Mouse (Mus musculus): ENCODE data around the gene Tab3.

Gene Tab3

DNA sequence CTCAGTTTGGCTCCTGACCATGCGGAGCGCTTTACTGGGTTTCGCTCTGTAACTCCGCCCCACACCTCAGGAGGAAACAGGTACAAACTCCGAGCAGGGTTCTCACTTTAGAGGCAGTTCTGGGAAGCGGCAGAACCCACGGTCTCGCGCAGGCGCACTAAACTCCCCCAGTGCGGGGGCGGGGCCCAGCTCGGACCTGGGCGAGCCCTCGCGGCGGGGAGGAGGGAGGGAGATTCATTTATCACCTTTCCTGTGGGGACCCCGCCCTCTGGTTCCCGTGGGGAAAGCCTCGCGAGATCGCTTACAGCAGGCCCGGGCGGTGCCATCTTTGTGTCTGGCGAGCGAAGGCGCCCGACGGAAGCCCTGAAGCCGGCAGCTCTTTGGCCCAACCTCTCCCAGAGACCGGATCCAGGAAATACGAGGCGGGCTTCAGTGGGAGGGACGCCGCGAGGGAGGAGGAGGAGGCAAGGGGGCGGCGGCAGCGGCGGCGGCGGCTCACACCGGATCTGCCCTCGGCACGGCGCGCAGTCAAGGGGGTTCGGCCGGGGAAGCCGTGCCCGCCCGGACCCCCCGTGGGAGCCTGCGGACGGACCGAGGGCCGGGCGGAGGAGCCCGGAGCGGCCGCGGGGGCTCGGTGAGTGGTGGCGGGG is at the start of gene Tab3:
Gene Tab3 (plus strand): TSS at position 491 of the 650 bp plus-strand sequence.
- DNase-seq (ENCODE audit: low spot score) = peak; percentile 91

DNA sequence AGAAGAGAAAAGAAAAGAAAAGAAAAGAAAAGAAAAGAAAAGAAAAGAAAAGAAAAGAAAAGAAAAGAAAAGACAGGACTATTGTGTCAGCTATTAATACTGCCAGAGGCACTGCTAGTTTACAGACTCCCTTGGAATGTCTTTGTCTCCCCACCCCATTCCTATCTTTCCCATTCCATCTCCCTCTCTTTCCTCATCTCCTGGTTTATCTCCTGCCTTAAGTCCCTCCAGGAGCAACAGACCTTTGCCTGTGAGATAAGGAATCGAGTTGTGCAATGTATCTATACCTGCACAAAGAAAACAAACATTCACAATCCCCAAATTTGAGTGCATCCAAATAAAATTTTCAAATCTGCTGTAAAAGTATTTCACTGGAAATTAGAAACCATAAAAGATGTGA is 48.3 kb upstream of the Tab3 start:
- DNase-seq (ENCODE audit: low spot score) = no peak

DNA sequence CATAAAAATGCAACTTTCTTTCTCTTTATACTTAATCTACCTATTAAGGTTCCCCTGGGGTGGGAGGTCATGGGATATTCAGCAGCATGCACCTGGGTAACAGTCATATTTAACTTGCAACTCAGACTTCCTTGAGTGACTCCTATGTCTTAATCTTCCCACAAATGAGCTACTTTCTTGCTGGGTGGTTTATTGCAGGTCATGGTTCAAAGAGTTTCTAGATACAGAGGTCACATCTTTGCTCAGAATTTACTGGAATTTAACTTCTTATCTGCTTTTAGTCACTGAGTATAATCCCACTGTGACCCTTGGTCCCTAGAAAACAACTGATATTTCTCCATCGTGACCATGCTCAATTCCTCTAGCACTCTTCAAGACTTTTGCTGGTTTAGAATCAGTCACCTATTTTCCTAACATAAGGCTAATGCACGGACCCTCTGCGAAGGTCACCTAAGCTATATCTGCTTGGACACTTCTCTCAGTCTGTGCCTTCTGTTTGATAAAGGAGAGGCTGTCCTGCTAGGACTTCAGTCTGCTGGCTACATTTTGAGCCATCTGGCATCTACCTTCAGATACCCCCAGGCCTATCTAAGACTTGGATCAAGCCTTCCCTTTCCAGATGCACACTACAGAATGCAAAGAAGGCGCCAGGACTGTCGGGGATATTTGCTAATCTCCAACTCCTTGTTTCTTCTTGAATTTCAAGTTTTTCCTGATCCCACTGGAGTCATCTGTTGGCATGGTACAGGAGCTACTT is 47.4 kb upstream of the Tab3 start:
- no peak for DNase-seq (ENCODE audit: low spot score)

DNA sequence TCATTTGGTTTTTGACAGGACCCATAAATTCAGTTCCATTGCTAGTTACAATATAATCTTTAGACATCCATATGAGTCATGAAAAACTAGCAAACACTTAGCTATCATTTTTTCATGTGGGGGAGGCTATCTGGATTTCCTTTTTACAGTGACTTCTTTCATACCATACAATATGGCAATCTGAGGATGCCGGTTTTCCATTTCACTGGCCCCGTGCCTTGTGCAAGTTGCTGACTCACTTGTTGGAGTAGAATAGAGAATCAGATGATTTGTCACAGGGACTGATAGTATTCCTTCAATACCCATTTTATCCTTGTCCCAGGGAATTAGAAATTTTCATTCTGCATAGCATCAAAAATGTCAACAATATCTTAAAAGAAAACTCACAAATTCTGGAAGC is 14.9 kb upstream of the Tab3 start:
- no peak for DNase-seq (ENCODE audit: low spot score)

DNA sequence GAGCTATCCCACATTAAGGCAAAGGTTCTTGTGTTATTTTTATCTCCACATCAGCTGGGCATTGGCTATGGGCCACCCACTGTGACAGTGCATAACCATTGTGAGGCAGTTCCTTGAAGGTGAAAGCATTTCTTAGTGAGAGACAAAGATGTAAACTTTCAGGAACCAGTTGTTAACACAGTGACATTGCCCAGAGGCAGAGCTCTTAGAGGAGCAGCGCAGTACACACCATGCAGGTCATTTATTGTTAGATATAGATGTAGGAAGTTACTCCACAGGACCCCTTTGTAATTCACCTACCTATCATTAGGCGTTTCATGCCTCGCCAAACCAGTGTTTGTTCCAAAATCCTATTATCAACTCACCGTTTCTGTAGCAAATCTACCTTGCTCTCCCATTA is 7.6 kb upstream of the Tab3 start:
- DNase-seq (ENCODE audit: low spot score) = no peak

DNA sequence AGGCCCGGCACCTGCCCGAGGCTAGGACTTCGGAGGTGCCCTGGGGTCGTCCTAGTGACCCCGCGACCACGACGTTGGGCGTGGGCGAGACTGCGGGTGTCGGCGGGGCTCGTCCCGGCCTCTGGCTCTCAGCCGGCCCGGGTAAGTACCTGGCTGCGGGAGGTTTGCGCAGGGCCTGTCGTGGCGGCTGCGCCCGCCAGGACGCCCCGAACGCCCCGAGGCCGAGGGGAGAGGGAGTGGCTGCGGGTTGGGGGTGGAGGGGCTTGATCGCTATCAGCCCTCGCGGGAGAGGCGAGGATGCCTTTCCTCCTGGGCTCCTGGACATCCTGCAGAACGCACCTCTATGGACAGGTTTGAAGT is 340 bp downstream of the Tab3 start:
- DNase-seq (ENCODE audit: low spot score) = no peak

DNA sequence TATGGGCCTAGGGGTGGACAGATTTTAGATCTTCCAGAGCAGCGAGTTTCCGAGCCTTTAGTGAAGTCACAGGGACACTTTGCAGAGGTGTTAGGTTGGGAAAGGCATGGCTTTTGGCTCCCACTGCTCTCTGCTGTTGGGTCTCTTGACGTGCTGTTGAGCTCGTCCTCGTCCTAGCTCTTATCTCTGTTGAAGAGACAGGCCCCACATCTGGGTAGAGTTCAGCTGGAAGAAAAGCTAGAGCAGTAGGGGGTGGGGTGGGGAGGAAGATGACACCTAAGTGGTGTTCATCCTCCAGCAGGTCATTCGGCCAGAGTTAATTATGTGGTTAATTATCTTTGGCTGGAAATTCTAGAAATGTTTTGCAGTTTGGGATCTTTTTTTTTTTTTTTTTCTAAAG is 2.5 kb downstream of the Tab3 start:
- peak; percentile 54 for DNase-seq (ENCODE audit: low spot score)

DNA sequence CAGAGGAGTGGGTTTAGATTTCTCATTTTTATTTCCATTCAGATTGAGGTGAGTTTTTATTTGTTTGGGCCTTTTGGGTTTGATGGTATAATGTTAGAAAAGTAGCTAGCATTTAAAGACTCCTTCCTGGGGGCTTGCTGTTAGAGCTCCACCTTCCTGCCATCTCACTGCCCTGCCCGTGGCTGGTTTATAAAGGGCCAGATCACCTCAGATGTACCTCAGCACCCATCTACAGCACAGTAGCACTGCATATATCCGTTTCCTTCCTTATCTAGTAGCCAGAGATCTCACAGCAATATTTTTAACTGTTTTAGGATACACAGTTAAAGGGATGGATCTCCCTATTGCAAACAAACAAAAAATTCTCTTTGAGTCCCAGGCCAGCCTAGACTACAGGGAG is 6.9 kb downstream of the Tab3 start:
- no peak for DNase-seq (ENCODE audit: low spot score)

DNA sequence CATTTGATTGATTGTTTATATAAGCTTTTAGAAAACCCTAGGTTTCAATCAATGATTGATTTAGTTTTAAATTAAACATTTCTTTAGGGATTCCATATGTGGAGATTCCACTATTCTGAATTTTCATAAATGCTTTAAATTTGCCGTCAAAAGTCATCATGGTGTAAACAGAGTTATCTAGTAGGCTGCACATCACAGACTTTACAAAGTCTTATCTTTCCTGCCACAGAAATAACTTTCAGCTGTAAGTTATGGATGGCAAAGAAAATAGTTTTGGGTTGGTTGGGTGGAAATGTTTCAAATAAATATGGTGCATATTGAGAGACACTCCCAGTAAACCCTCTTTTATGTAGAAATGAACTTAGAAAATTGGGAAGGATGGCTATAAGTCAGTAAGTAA is 8.7 kb downstream of the Tab3 start:
- DNase-seq (ENCODE audit: low spot score) = no peak

DNA sequence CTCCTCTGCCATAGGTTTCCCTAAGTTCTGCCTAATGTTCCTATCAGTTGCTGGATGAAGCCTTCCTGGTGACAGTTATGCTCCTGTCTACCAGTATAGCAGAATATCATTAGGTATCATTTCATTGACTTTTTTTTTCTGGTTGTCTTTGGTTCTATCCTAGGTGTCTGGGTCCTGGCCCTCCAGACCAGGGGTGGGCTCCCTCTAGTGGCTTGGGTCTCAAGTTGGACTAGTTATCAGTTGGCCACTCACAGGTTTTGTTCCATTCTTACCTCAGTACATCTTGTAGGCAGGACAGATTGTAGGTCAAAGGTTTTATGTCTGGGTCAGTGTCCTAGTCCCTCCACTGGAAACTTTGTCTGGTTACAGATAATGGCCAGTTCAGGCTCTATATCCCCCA is 11.8 kb downstream of the Tab3 start:
- DNase-seq (ENCODE audit: low spot score) = no peak

DNA sequence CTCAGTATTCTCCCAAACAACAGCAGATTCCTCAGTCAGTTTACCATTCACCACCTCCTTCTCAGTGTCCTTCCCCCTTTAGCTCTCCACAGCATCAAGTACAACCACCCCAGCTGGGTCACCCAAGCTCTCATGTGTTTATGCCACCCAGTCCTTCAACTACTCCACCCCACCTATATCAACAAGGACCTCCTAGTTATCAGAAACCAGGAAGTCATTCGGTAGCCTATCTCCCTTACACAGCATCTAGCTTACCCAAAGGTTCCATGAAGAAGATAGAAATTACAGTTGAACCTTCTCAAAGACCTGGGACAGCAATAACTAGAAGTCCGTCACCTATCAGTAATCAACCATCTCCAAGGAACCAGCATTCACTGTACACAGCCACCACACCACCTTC is 40.9 kb downstream of the Tab3 start:
- peak; percentile 63 for DNase-seq (ENCODE audit: low spot score)

DNA sequence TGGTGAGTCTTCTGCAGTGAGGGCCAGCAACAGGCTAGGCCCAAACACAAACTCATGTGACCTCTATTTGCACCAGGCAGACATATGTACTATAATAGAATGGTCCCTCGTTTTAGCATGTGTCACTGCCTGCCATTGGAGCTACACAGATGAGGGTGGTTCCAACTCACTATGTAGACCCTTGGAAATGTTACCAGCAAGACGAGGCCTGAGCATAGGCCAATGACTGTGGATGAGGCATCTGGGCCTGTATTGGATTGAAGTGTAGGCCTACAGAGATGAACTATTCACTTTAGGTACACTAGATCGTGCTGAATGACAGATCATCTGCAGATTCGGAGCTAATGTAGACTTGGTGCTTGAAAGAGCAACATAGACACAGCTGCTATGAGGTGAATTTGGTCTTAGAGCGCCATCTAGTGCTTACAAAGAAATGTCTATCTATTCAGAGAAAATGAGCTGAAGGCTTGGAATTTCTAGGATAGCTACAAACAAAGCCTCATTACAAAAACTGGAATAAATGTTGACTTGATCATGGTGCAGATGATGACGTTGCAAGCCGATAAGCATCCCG is 72.5 kb downstream of the Tab3 start:
- DNase-seq (ENCODE audit: low spot score) = peak; percentile 49

DNA sequence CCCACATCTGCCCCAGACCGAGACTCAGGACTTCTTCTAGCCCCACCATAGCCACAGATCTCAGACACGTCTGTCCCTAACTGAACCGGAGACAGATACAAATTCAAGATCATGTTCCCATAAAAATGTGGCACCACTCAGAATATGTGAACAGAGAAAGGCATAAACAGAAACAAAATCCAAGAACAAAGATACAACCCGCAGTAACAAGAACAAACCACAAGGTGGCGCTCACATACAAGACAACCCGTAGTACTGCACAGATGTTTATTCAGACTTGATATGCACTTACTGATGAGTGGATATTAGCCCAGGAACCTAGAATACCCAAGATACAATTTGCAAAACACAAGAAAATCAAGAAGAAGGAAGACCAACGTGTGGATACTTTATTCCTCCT is 103.0 kb downstream of the Tab3 start:
- peak; percentile 34 for DNase-seq (ENCODE audit: low spot score)

DNA sequence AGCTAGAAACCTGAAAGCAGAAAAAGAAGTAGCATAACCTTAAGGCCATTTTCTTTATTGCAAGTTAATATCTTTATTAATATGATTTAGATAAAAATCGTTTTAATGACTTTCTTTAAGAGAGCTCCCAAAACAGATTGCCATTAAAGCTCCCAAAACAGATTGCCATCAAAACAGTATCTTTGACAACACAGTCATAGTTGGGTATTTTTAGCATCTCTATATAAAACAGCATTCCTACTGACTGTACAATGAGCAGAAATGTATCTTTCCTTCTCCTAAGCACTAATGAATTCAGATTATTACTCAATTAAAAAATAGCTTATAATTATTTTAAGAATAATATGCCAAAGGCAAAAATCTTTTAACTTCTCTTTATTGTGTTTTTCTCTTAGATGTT is 108.3 kb downstream of the Tab3 start:
- no peak for DNase-seq (ENCODE audit: low spot score)

DNA sequence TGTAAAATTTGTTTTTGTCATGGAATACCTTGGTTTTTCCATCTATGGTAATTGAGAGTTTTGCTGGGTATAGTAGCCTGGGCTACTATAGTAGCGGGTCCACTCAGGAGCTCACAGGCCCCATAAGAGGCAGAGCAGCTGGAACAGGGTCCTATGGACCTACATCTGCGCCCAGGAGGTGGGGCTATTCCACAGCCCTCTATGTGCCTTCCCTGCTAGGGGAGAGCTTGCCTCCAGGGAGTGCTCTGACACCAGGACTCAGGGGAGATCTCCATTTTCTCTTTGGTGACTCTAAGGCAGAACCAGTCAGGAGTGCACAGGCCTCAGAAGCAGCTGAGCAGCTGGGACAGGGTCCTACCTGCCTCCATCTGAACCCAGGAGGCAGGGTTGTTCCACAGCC is 109.9 kb downstream of the Tab3 start:
- no peak for DNase-seq (ENCODE audit: low spot score)
